Mouse (Mus musculus): ENCODE data around the gene Bcl7c.
A peak's percentile ranks its signal among the peaks of the same experiment; 100 is the strongest.
"Not testable (repeated sequence)": the region's sequence is repeated elsewhere in the genome, so short reads cannot be mapped to it uniquely, and the experiment has no call there.

The Bcl7c gene

GRCm38 (mm10) chr7:127716992-127717391 is 8.3 kb upstream of the Bcl7c start:
- DNase-seq (ENCODE audit: inconsistent ontology term), result peak; percentile 58

DNA sequence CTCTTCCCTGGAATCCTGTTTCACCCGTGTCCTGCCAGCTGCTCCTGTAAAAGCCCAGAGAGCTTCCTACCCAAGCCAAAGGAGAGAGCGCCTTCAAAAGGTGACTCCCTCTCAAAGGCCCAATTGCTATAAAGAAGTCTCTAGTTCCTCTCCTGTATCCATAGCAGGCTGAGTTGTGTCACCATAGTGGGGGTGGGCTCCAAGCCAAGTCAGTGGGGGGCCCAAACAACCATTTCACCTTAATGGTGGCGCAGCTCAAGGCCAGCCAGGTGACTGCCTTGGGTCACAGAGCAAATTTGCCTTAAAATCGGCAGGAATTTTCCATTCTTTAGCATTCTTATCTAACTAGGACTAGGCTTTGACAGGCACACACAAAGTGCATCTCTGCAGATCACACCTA is 6.1 kb upstream of the Bcl7c start:
- DNase-seq (ENCODE audit: inconsistent ontology term), result no peak

GRCm38 (mm10) chr7:127712461-127713385 is 4.0 kb upstream of the Bcl7c start, which contains the start of gene Ctf1:
Gene Ctf1 (plus strand): TSS chr7:127712736.
- peak; percentile 93 for DNase-seq (ENCODE audit: inconsistent ontology term)

DNA sequence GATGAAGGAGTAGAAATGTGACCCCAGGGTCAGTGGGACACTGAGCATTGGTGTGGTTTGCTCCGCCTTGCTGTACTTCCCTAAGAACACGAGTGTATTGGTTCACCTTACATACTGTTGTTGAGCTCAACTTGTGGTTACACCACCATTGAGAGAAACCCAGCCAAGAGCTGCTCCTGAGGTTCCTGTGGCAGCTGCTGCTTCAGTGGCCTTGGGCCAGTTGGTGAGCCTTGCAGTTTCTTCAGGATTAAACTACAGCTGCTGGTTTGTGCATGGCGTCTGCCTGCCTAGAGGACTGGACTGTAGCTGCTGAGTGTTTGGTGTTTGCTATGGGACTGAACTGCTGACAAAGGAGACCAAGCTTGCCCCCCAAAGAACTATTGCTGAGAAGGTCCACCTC is 2.7 kb upstream of the Bcl7c start:
- DNase-seq (ENCODE audit: inconsistent ontology term), result no peak

DNA sequence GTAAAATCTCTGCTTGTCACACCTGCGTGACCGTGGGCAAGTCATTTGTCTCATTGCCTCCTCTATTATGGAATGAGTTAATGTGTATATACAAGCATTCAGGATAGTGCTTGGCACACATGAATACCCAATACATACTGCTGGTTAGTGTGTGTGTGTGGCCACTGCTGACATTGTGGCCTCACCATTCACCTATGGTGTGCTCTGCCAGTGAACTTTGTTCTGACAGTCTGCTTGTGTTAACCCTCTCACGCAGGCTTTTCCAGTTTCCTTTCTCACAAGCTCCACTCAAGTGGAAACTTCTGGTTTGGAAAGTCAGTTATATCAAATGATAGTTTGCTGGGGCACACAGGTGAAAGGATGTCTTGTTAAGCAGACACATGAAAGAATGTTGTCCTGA is 2.3 kb upstream of the Bcl7c start:
- DNase-seq (ENCODE audit: inconsistent ontology term), result no peak

DNA sequence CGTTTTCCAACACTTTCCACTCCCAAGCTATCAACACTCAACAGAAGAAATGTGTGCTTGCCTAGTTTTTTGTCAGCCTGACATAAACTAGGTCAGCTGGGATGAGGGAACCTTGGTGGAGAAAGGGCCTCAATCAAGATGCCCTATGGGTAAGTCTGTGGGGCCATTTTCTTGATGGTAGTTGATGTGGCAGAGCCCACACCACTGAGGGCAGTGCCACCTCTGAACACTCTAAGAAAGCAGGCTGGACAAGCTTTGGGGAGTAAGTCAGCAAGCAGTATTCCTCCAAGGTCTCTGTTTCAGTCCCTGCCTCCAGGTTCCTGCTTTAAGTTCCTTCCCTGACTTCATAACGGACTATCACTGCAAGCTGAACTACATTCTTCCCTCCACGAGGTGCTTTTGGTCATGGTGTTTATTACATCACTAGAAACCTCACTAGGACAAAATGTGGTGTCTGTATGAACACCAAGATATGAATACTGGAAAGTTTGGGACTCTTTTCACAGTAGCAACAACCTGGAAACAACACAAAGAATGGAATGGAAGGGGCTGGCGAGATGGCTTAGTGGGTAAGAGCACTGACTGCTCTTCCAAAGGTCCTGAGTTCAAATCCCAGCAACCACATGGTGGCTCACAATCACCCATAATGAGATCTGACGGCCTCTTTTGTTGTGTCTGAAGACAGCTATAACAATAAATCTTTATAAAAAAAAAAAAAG is 687 bp upstream of the Bcl7c start:
- no peak for DNase-seq (ENCODE audit: inconsistent ontology term)

GRCm38 (mm10) chr7:127707957-127708206 is 851 bp downstream of the Bcl7c start:
- no peak for DNase-seq (ENCODE audit: inconsistent ontology term)

DNA sequence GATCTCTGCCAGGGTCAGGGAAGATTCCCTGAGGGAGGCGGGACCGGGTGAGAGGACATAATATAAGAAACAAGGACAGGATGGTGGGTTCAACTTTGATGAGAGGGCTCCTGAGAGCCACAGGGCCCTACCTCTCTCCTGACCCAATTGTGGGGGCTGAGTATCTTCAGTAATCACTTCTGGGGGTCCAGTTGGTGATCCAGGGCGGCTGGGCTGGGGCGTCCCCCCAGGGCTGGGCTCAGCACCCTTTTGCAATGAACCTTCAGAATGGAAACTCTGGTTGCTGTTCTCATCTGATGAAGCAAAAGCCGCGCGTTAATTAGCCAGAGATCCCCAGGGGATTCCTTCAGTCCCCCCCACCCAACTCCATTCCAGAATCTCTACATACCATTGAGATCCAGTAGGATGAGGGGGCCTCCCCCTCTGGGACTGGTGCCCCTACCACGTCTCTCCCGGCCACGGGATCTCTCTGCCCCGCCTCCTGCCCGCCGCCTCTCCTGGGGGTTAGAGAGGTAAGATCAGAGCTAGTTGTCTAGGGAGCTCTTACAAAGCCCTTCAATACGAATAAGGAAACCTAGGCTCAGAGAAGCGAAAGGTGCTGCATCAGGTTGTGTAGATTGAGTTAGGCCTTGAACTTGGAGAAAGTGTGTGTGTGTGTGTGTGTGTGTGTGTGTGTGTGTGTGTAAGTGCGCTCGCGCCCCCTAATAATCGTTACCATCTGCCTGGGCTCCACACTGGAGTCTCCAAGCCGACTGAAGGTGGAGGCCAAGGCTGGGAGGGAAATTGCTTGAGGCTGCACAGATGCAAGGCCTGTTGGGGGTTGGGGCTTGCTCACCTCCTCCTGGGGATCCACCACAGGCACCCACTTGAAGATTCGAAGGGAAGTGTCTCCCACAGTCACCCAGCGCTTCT is 1.4 kb downstream of the Bcl7c start:
- DNase-seq (ENCODE audit: inconsistent ontology term), result no peak

DNA sequence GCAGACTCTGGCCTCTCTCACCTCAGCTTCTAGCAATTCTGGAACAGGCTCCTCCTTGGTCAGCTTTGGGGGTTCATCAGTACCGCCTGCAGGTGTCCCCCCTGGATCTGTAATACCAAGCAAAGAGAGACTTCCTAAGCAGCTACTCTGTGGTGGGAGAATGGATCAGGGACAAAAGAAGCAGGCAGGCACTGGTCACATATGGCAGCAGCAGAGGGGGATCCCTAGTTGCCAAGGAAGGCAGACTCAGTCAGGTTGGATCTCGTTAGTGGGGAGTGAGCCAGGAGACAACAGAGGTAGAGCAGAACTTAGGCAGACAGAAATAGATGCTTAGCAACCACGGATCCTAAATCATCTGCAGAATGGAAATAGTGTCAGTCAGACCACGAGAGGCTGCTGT is 3.0 kb downstream of the Bcl7c start:
- no peak for DNase-seq (ENCODE audit: inconsistent ontology term)

GRCm38 (mm10) chr7:127704598-127704997 is 4.1 kb downstream of the Bcl7c start:
- no peak for DNase-seq (ENCODE audit: inconsistent ontology term)

DNA sequence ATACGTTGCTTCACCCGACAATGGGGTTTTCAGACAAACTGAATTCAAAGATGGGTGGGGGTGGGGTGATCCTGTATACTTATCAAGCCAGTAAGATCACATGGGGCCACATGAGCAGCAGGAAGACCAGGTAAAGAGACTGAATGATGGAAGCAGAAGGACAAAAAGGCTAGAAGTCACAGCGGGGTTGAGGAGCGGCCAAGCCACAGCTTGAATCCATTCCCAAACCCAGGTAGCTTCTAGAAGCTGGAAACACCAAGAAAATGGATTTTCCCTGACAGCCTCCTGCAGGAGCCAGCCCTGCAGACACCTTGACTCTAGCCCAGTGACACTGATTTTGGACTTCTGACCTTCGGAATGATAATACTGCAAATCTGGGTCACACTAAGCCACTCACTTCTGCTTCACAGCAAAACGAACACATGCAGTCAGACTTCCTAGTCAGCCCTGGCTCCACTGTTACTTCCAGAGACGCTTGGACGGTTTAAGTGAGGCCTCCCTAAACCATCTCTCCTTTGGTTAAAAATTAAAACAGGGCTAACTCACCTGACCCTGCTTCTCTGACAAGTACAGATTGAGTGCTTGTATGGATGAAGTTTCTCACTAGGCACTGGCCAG is 5.1 kb downstream of the Bcl7c start:
- DNase-seq (ENCODE audit: inconsistent ontology term), result no peak

- no peak for DNase-seq (ENCODE audit: inconsistent ontology term)
Observed at GRCm38 (mm10) chr7:127700712-127701331, 7.9 kb downstream of the Bcl7c start.

GRCm38 (mm10) chr7:127698986-127699385 is 9.7 kb downstream of the Bcl7c start:
- DNase-seq (ENCODE audit: inconsistent ontology term), result no peak

DNA sequence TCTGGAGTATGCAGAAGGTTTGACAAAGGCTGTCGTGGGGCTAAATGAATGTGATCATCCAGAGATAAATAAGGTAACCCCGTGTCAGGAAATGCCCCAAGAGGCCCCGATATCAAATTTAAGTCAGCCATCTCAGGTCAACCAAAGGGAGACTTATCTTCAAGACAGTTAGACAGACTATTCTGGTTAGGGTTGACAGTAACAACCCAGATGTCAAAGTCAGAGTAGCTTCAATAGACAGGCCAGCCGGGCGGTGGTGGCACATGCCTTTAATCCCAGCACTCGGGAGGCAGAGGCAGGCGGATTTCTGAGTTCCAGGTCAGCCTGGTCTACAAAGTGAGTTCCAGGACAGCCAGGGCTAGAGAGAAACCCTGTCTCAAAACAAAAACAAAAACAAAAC is 15.0 kb downstream of the Bcl7c start:
- DNase-seq (ENCODE audit: inconsistent ontology term), result not testable (repeated sequence)

- no peak for DNase-seq (ENCODE audit: inconsistent ontology term)
Observed at GRCm38 (mm10) chr7:127693290-127693689, 15.4 kb downstream of the Bcl7c start.

DNA sequence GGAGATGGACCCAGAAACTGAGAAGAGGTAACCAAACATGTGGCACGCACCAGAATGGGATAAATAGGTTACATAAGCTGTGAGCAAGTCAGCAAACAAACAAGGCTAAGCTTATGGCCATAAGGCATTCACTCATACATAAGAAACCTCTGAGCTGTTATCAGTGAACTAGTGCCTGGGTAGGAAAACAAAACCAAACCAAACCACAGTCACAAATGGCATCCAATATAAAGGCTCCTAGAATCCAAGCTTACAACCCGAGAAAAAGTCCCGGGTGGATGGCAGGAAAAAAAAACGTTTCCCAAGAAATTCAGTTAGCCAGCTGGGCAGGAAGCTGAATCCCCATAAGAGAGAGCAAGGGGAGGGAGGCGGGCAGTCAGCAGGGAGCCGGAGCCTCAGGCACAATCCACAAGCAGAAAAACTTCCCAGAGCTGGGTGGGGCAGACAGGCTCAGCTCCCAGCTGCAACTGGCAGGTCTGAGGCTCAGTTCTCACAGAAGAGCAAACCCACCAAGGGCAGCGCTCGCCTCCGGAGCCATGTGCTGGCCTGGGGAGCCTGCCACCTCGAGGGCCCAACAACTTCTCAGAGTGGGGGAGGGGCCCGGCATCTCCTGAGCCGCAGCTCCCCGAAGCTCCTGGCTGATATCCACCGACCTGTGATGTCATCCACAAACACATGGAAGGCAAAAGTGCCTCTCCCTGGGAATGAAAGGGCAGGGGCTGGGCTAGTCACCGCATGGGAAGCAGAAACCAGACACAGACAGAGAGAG is 17.3 kb downstream of the Bcl7c start:
- peak; percentile 97 for DNase-seq (ENCODE audit: inconsistent ontology term)

DNA sequence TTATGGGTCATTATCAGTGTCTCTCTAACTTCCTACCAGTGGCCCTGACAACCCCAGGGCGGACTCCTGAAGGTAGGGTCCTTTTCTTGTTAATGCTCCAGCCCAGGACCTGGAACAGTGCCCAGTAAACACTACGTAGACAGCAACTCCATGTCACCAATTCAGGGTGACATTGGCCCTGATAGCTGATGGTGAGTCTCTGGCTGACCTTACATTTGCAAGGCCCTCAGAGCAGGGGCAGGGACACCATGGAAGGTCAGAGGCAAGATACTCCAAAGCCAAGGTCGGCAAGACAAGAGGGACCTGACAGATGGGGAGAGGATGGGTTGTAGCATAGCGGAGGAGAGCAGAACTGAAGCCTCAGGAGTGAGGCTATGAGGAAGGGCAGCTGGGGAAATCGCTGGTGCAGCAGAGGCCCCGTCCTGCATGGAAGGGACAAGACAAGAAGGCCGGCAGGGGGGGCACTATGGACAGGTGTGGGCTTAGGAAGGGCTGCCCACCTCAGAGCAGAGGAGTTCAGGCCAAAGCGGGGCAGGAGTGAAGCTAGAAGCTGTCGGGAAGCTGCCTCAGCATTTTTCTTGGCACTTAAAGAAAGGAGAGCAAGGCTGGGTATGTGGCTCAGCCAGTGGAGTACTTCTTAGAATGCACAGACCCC is 19.0 kb downstream of the Bcl7c start:
- no peak for DNase-seq (ENCODE audit: inconsistent ontology term)

DNA sequence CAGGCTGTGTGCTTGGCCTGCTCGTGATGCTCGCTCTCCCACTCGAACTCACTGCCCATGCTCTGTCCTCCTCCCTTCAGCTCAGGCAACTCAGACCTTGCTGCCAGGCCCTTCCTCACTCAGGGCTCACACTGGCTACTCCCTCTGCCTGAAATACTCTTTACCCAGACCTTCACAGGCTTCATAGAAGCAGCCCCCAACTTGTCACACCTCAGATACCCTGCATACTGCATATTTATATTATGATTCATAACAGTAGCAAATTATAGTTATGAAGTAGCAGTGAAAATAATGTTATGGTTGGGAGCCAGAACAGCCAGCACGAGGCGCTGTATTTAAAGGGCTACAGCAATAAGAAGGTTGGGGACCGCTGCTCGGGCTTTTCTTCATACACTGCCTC is 19.8 kb downstream of the Bcl7c start:
- no peak for DNase-seq (ENCODE audit: inconsistent ontology term)

DNA sequence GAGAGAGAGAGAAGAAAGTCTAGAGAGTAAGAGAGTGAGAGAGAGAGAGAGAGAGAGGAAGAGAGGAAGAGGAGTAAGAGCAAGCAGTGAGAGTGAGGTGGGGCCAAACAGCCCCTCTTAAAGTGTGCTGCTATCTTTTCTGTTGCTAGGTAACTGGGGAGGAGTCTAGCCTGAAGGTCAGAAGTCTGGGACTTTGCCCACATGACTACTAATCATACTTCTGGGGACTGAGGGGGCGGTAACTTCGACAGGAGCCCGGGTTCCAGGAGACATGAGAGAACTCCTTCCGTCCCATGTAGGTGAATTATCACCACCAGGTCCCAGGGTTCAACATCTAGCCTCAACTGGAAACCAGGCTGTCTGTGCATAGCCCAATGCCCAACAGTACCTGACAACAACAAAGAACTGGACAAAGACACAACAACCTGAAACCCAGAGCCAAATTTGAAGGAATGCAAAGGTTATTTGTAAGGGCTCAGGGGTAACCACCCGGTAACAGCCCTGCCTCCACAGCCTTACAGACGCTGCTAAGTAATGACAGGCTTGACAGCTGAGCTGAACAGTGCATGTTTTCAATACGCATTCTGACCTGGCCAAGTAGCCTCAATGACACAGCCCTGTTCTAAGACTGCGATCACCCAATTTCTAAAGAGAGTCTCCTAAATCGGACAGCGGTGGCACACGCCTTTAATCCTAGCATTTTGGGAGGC is 21.8 kb downstream of the Bcl7c start:
- DNase-seq (ENCODE audit: inconsistent ontology term), result no peak
